Mouse (Mus musculus): Measurements from ENCODE around the gene Rcvrn.

Gene Rcvrn

GRCm38 (mm10) chr11:67694703-67695376 lies at the start of gene Rcvrn:
TSS of gene Rcvrn (plus strand) at chr11:67695326.
- ATAC-seq (ENCODE audit: low TSS enrichment), result no peak

- ATAC-seq (ENCODE audit: low TSS enrichment), result no peak
Measured at GRCm38 (mm10) chr11:67647745-67648144, 47.4 kb upstream of the Rcvrn start.

- ATAC-seq (ENCODE audit: low TSS enrichment), result peak; percentile 66
Measured at GRCm38 (mm10) chr11:67648651-67649407, 46.3 kb upstream of the Rcvrn start.

GRCm38 (mm10) chr11:67649971-67650707 lies 45.0 kb upstream of the Rcvrn start:
- no peak for ATAC-seq (ENCODE audit: low TSS enrichment)

- ATAC-seq (ENCODE audit: low TSS enrichment), result no peak
Measured at GRCm38 (mm10) chr11:67651731-67652130, 43.4 kb upstream of the Rcvrn start.

GRCm38 (mm10) chr11:67652194-67652892 lies 42.8 kb upstream of the Rcvrn start:
- peak; percentile 7 for ATAC-seq (ENCODE audit: low TSS enrichment)

GRCm38 (mm10) chr11:67652893-67653255 lies 42.3 kb upstream of the Rcvrn start:
- no peak for ATAC-seq (ENCODE audit: low TSS enrichment)

GRCm38 (mm10) chr11:67653521-67654090 lies 41.5 kb upstream of the Rcvrn start:
- 0 out of 2 replicates have a peak, but pooled peaks have one; percentile 0 for ATAC-seq (ENCODE audit: low TSS enrichment)

- no peak for ATAC-seq (ENCODE audit: low TSS enrichment)
Measured at GRCm38 (mm10) chr11:67654514-67654913, 40.6 kb upstream of the Rcvrn start.

- peak; percentile 29 for ATAC-seq (ENCODE audit: low TSS enrichment)
Measured at GRCm38 (mm10) chr11:67655236-67655959, 39.7 kb upstream of the Rcvrn start.

- no peak for ATAC-seq (ENCODE audit: low TSS enrichment)
Measured at GRCm38 (mm10) chr11:67656366-67656765, 38.8 kb upstream of the Rcvrn start.

- ATAC-seq (ENCODE audit: low TSS enrichment), result no peak
Measured at GRCm38 (mm10) chr11:67656811-67657210, 38.3 kb upstream of the Rcvrn start.

- no peak for ATAC-seq (ENCODE audit: low TSS enrichment)
Measured at GRCm38 (mm10) chr11:67657685-67658382, 37.3 kb upstream of the Rcvrn start.

- no peak for ATAC-seq (ENCODE audit: low TSS enrichment)
Measured at GRCm38 (mm10) chr11:67661465-67661864, 33.7 kb upstream of the Rcvrn start.

- ATAC-seq (ENCODE audit: low TSS enrichment), result no peak
Measured at GRCm38 (mm10) chr11:67663437-67663836, 31.7 kb upstream of the Rcvrn start.

- peak; percentile 70 for ATAC-seq (ENCODE audit: low TSS enrichment)
Measured at GRCm38 (mm10) chr11:67664261-67664660, 30.9 kb upstream of the Rcvrn start.

- peak; percentile 41 for ATAC-seq (ENCODE audit: low TSS enrichment)
Measured at GRCm38 (mm10) chr11:67664918-67665317, 30.2 kb upstream of the Rcvrn start.

GRCm38 (mm10) chr11:67666129-67666528 lies 29.0 kb upstream of the Rcvrn start:
- 0 out of 2 replicates have a peak, but pooled peaks have one; percentile 7 for ATAC-seq (ENCODE audit: low TSS enrichment)

- peak; percentile 24 for ATAC-seq (ENCODE audit: low TSS enrichment)
Measured at GRCm38 (mm10) chr11:67667531-67668332, 27.4 kb upstream of the Rcvrn start.

Data from frontal cortex, adult (tissue).